Mouse (Mus musculus) erythroid progenitor cell, adult 5-6 weeks (primary cell): ENCODE measurements around the gene Col4a2. TPM values are rescaled to one million over a fixed set of nuclear protein-coding genes. Genes with fewer than 3 reads are reported as not detected.
"Not testable (repeated sequence)": the region's sequence is repeated elsewhere in the genome, so short reads cannot be mapped to it uniquely, and the experiment has no call there.

Experiments
- ATAC-seq: replicated peaks from 2 replicates; pipeline ENCODE4 v1.8.0; 2016; ENCODE audit warnings: moderate number of reproducible peaks, mild to moderate bottlenecking, moderate TSS enrichment, inconsistent platforms; ENCODE audit not compliant: poor library complexity, low FRiP score, severe bottlenecking
- total RNA-seq, 2 experiments: library from RNA; stranded (forward) in 1 of 2; stranded (reverse) in 1 of 2; fragments of 150-400 nt in 1 of 2; fragments of 186-747, 209-891 nt in 1 of 2; gene quantifications; 2 replicates each; pipeline versions ENCODE4 v1.2.3 to v1.2.4; 2015 to 2017; ENCODE audit warnings: low replicate concordance in 2 of 2

Col4a2 gene
- total RNA-seq, 2 experiments from 2014 or later: 0.23 TPM; not detected in 1

DNA sequence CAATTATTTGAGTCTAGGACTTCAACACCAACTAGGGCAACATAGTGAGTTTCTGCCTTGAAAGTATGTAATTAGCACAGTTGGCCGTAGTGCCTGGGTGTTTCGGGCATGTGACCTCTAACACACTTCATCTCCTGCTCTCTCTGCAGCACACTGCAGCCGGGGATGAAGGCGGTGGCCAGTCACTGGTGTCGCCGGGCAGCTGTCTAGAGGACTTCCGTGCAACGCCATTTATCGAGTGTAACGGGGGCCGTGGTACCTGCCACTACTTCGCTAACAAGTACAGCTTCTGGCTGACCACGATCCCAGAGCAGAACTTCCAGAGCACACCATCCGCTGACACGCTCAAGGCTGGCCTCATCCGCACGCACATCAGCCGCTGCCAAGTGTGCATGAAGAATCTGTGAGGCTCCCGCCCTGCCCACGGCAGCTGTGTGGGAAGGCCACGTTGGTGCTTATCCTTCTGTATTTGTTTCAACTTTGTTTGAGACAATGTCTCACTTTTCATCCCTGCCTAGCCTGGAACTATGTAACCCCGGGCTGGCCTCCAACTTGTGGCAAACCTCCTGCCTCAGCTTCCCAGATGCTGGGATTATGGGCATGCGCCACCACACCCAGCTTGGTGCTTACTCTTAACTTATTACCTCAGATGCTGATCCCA, 135.4 kb downstream of the Col4a2 start:
- no peak for ATAC-seq

- ATAC-seq: no peak
These were observed 137.8 kb downstream of the Col4a2 start for GRCm38 (mm10) chr8:11450184-11451113.

GRCm38 (mm10) chr8:11452152-11452551, 139.5 kb downstream of the Col4a2 start:
- ATAC-seq: no peak

- no peak for ATAC-seq
These were observed 140.0 kb downstream of the Col4a2 start for GRCm38 (mm10) chr8:11452559-11452958.

DNA sequence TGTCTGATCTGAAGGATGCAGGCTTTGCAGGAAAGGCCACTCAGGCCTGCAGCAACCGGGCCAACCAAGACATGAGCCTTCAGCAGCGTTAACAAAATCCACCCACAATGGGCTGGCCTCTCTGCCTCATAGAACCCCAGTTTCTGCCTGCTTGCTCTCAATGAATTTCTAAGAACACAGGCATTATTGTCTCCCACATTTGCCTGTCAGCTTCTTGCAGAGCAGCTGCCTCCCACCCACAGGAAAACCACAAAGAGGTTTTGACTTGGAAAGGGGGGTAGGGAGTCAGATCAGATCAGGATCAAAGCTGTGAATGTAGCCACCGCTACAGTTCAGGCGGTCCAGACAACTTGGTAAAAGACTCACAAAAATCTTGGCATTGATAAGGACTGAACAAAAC, 140.4 kb downstream of the Col4a2 start:
- no peak for ATAC-seq

GRCm38 (mm10) chr8:11454228-11454627, 141.6 kb downstream of the Col4a2 start:
- ATAC-seq: no peak

DNA sequence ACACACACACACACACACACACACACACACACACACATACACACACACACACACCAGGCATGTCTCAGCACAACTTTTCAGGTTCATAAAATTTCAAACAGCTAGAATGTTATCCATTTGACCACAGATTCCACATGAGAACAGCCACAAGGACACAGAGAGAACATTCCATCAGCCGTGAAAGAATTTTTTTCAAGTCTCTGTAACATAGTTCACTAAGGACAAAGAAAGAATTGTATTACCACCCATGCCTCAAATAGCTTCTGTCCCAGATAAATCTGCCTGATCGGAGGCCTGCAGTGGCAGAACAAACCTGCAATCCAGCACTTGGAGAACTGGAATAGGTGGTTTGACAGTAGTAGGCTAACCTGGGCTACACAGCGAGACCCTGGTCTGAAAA, 144.7 kb downstream of the Col4a2 start:
- ATAC-seq: no peak

- no peak for ATAC-seq
These were observed 145.6 kb downstream of the Col4a2 start for GRCm38 (mm10) chr8:11457981-11458836.

DNA sequence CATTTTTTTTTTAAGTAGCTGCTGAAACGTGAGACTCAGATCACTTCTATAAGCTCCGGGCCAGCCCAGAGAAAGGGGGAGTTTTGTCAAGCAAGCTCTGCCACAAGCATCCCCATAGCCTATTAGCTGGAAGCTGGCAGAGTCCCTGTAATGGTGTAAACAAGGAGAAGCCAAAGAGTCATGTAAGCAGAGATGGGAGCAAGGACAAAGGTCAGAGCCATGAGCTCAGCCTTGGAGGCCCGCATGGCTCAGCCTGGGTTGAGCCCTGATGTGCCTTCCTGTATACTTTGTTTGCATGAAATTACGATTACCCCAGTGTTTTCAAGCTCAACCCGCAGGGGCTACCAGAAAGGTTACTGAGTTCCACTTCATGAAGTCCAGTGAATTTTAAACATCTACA, 146.4 kb downstream of the Col4a2 start:
- ATAC-seq: no peak

DNA sequence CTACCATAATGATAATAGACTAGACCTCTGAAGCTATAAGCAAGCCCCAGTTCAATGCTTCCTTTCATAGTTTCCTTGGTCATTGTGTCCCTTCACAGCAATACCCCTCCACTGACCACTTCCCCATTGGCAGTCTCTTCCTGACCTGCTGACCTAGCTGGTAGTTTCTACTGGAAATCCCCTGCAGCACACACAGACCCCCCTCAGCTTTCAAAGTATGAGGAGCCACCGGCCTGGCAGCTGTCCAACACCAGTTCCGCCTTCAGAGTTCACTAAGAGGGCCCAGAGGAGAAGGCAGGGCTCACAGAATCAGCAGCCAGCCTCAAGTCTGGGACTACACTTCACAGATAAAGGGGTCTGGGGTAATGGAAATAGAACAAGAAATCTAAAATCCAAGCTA, 148.3 kb downstream of the Col4a2 start:
- ATAC-seq: no peak

DNA sequence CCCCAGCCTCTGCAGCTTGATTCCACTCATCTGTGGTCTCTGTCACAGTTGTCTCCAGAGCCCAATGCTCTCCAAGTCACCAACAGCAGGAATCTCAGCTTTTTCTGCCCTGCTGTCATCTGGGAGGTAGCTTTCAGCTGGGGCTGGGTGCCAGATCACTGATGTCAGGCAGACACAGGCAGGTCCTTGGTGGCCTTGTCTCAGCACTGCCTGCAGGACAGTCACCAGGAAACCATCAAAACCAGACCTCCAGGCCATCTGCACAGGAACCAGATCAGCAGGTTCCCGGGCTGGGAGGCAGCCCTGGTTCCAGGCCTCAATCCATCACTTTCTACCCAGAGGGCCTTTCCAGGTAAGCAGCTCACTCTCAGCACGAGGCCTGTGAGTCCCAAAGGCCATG, 149.2 kb downstream of the Col4a2 start:
- no peak for ATAC-seq

- ATAC-seq: no peak
These were observed 150.0 kb downstream of the Col4a2 start for GRCm38 (mm10) chr8:11462641-11463040.

DNA sequence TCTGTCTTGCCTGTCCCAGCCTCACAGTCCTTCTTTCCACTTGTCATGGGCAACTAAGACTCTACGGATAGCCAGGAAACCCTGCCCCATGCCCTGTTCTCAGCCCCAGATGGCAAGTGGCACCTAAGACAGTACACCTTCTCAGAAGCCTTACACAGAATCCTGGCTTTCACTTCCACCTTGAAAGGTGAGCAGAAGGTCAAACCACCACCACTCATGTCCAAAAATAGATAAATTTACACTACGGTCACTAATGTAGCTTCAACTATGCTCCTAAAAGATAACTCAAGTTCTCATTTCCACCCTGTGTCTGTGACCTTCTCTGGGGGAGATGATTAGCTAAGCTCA, 150.9 kb downstream of the Col4a2 start:
- no peak for ATAC-seq

DNA sequence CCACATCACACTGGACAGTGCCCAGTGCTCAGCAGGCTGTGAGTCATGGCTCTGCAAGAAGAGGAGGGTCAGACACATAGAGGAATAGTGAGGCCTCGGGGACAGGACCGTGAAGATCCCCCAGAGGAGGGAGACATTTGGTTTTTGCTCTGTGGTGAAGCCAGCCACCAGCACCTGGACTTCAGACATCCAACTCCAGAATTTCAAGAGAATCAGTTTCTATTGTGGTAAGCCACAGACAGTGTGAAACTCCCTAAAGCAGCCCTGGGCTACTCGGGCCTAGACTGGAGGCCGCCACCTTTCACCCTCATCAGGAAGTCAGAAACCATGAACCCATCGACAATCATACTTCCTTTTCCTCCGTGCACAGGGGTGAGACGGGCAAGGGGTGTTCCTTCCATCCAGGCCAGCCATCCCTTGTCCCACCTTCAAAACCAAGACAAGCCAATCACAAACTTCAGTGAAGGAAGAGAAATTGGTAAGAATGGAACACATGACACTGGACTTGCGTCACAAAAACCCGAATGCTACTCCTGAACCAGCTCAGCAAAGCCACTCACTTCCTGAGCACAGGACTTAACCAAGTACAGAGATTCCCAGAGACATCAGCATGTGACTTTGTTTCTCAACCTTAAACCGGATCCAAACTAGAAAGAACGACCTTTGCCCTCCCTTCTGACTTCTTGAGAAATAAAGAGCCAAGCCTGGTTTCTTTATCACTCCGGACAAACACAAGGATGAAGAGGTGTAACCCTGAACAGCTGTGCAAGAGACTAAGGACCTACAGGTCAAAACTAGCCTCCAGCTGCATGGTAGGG, 151.5 kb downstream of the Col4a2 start:
- no peak for ATAC-seq

GRCm38 (mm10) chr8:11464707-11464964, 152.0 kb downstream of the Col4a2 start:
- ATAC-seq: no peak

DNA sequence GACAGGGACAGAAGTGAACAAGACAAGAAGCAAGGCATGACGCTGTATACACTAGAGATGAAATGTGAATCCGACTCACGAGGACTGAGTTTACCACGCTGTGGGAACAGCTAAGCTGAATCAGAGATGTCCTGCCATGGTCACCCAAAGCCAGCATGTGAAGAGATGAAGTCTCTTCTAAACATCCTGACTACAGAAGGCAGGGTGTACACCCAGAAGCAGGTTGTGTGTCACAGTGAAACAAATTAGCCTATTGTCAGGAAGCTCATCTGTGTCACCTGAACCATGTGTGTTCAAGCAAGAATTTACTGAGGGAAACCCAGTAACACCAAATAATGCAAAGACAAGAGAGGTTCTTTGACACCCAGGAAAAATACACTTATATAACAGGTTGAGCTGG, 153.0 kb downstream of the Col4a2 start:
- ATAC-seq: no peak

GRCm38 (mm10) chr8:11466528-11466927, 153.9 kb downstream of the Col4a2 start:
- ATAC-seq: not testable (repeated sequence)

GRCm38 (mm10) chr8:11469095-11469494, 156.5 kb downstream of the Col4a2 start:
- no peak for ATAC-seq

- no peak for ATAC-seq
These were observed 158.1 kb downstream of the Col4a2 start for GRCm38 (mm10) chr8:11470694-11471093.

GRCm38 (mm10) chr8:11471309-11471708, 158.7 kb downstream of the Col4a2 start:
- ATAC-seq: no peak
